Mouse (Mus musculus) mesoderm, embryonic 11.5 days (tissue): ENCODE results near the gene Usp18.

ENCODE experiments used
- DNase-seq: peaks from one replicate; pipeline ENCODE4 v3.0.0-alpha.2; 2012; ENCODE audit warnings: low read depth, low spot score

The Usp18 gene

GRCm38 (mm10) chr6:121224067-121224466, 21.6 kb upstream of the Usp18 start:
- DNase-seq, result no peak

GRCm38 (mm10) chr6:121224993-121225392, 20.7 kb upstream of the Usp18 start:
- DNase-seq, result peak; percentile 44

GRCm38 (mm10) chr6:121226043-121226442, 19.7 kb upstream of the Usp18 start:
- no peak for DNase-seq

GRCm38 (mm10) chr6:121226744-121227143, 19.0 kb upstream of the Usp18 start:
- DNase-seq, result no peak

- no peak for DNase-seq
Measured at GRCm38 (mm10) chr6:121228421-121228820, 17.3 kb upstream of the Usp18 start.

- no peak for DNase-seq
Measured at GRCm38 (mm10) chr6:121232652-121233051, 13.1 kb upstream of the Usp18 start.

- DNase-seq, result no peak
Measured at GRCm38 (mm10) chr6:121236386-121236785, 9.3 kb upstream of the Usp18 start.

- DNase-seq, result no peak
Measured at GRCm38 (mm10) chr6:121238209-121238608, 7.5 kb upstream of the Usp18 start.

- DNase-seq, result no peak
Measured at GRCm38 (mm10) chr6:121241780-121242179, 3.9 kb upstream of the Usp18 start.

GRCm38 (mm10) chr6:121243161-121243560, 2.5 kb upstream of the Usp18 start:
- DNase-seq, result no peak

GRCm38 (mm10) chr6:121246037-121246361, 293 bp downstream of the Usp18 start:
- no peak for DNase-seq

- no peak for DNase-seq
Measured at GRCm38 (mm10) chr6:121250406-121250805, 4.7 kb downstream of the Usp18 start.

GRCm38 (mm10) chr6:121251256-121251655, 5.5 kb downstream of the Usp18 start:
- DNase-seq, result no peak

GRCm38 (mm10) chr6:121260548-121260947, 14.8 kb downstream of the Usp18 start:
- peak; percentile 66 for DNase-seq

GRCm38 (mm10) chr6:121261233-121261632, 15.5 kb downstream of the Usp18 start:
- no peak for DNase-seq

GRCm38 (mm10) chr6:121262004-121262403, 16.3 kb downstream of the Usp18 start:
- DNase-seq, result no peak

- no peak for DNase-seq
Measured at GRCm38 (mm10) chr6:121262496-121262895, 16.8 kb downstream of the Usp18 start.

- DNase-seq, result no peak
Measured at GRCm38 (mm10) chr6:121270156-121270555, 24.4 kb downstream of the Usp18 start.

GRCm38 (mm10) chr6:121271707-121272074, 26.0 kb downstream of the Usp18 start:
- no peak for DNase-seq

GRCm38 (mm10) chr6:121272075-121272800, 26.5 kb downstream of the Usp18 start:
- peak; percentile 86 for DNase-seq

GRCm38 (mm10) chr6:121274356-121274755, 28.6 kb downstream of the Usp18 start:
- peak; percentile 55 for DNase-seq

- no peak for DNase-seq
Measured at GRCm38 (mm10) chr6:121284132-121284531, 38.4 kb downstream of the Usp18 start.

- no peak for DNase-seq
Measured at GRCm38 (mm10) chr6:121299317-121299716, 53.6 kb downstream of the Usp18 start.

- DNase-seq, result peak; percentile 82
Measured at GRCm38 (mm10) chr6:121299954-121300353, 54.2 kb downstream of the Usp18 start, which contains the start of gene Slc6a13. Gene Slc6a13, plus strand, starts transcription at chr6:121300227.
